Mouse (Mus musculus) testis, postnatal 10 days (tissue): ENCODE measurements at regions not wholly inside any gene's neighbourhood (a gene's known extent, or its start where the extent isn't known, plus 50 kb on each side); places are given as distances from the start of the nearest gene placed in this dataset.
A peak's percentile ranks its signal among the peaks of the same experiment; 100 is the strongest.
"Not testable (repeated sequence)": the region's sequence is repeated elsewhere in the genome, so short reads cannot be mapped to it uniquely, and the experiment has no call there.

Experiments
- DNase-seq: peaks from one replicate; pipeline ENCODE4 v3.0.0; 2021; ENCODE audit warnings: low spot score

DNA sequence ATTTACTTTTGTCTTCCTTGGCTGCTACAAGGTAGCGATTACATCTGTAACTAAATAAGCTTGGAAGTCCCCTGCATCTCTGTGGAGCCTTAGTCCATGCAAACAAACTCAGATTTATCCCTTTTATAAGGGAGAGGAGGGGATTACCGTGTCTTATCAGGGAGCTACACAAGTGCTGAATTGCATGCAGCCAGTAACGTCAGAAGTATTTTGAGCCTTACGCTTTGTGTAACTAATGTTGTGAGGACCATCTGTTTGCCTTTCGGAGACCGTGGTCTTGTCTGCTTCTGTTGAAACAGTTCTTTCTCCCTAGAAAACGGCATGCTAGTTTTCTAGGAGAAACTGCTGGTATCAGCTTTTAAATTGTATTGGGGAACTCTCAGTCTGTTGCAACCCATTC lies 58.0 kb upstream of the Dmrta1 start:
- no peak for DNase-seq

DNA sequence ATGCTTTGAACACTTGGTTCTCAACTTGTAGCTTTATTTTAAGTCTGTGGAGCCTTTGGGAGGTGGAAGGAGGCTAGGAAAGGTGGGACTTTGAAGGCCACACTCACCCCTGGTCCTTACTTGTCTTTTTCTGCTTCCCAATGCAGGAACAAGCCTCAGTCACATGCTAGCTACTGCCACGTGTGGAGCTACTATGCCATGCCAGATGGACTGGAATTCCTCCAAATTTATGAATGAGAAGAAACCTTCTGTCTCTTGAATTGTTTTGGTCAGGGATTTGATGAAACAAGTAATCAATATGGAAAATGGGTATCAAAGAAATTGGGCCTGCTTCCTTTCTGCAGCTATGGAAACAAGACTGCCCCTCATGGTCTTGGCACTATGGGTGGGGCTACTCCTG lies 74.5 kb upstream of the Dmrta1 start:
- DNase-seq = no peak

DNA sequence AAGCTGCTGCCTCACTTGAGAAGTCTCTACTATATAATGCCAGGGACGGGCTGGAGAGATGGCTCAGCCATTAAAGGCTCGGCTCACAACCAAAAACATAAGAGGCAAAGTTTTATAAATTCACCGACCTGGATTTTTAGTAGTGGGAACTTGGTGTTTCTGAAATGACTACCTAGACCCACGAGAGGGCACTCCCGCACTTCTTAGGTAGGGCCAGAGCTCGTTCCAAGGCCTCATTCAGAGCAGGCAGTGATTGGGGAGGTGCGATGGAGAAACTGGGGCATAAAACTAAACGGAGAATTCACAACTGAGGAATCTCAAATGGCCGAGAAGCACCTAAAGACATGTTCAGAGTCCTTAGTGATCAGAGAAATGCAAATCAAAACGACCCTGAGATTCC lies 103.7 kb upstream of the Dmrta1 start:
- DNase-seq = peak; percentile 74

DNA sequence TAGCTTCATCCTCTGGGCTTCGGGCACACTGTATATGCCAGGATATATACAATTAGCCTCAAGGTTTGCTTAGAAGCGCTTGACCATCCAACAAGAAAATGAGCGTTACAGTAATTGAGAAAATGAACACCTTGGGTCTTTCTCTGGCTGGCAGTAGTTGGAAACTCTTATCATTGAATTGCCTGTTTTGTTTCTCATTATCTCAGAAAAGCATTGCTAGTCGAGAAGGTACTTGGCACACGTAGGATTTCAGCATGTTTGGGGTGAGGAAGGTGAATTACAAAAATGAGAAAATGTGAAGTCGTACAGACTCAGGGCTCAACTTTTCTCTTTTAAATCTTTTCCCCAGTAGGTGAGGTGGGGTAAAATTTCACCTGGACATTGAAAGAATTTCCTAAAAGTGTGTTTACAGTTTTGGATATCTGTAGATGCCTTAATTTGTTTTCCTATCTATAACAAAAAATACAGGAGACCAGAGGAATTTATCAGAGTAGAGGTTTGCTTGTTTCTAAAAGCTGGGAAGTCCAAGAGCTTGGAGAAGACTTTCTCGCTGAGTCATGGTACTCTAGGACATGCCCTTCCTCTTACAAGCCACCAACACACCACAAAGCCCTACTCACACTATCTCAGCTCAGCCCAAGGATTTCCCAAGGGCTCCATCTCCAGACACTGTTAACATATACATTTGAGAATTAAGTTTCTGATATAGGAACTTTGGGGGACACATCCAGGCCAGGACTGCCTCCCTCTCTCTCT lies 124.3 kb upstream of the Dmrta1 start:
- DNase-seq = no peak

DNA sequence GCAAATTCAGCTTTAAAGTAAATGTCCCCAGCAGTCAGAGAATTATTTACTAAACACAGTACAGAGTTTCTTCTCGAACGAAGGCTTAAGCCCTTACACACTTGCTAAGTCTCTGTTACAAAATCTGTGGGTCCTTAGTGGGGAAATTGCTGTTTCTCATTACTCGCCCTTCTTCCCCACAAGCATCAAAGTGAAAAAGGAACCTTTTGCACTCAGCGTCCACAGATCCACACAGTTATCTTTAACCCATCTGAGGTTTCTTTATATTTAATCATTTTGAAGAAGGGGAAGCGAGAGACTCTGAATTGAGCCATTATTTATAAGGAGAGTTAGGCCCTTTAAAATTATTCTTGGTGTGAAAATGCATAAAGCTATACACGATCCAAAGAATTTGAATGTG lies 126.7 kb upstream of the Dmrta1 start:
- DNase-seq = no peak

DNA sequence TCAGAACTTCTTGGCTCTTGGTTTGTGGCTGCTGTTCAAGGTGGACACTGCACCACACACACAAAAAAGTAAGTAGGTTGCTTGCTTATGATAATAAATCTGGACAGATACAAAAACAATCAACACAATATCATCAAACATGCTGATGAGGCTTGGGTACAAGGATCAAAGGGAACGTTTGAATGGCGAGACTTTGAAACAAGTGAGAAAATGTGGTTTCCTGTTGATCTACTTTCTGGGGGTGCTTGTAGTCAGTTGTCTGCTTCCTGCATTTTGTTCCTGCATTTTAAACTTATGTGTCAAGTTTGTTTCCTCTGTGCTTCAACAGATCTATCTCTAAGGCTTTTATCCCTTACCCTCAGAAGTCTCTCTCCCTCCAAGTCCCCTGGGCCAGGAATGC lies 128.7 kb upstream of the Dmrta1 start:
- no peak for DNase-seq

DNA sequence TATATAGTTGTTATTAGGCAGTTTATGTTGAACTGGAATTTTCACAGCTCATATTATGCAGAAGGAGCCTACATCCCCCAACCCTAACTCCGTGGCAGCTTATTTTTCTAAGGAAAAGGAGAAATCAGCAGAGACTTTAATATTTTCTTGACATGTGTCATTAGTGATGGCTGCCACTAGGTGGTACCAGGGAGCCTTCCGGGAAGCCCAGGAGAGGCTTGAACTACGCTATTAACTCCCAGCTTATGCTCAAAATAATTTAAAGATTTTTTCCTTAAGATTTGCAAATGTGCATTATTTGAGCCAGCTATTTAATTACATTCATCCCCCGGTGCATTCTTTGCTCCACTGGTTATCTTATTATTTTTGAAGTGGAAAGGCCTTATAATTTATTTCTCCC lies 146.8 kb upstream of the Dmrta1 start:
- peak; percentile 76 for DNase-seq

DNA sequence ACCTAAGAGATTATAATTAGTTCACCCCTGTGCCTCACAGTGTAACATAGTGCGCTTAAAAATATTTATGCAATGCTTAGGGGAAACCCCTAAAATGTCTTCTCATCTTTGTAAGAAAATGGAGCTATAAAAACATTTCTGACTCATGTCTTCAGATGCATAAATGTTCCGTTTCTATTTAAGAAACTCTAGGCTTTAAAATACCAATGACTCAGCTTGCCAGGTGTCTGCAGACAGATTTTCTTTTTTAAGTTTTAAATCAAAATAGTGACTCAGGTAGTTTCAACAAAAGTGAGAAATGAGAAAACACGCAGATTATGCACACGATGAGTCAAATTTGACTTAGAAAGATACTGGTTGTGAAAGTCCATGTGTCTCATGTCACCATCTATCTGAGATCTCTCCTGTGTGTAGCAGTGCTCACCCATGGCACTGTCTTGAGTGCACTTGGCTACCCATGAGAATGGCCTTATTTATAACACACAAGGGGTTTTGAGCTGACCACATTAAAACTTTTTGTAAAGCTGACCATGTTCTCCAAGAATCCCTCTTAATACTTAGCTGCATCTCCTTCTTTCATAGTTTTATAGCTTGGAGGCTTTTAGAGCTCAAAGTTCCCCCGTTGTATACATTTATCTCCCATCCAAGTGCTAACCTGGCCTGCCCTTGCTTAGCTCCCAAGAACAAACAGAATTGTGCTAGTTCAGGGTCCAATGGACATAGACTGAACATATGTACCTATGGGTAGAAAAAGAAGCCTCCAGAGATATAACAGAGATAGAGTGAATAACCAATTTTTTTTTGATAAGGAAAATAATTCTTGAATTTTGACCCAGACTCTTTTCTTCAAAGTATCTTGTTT lies 149.0 kb upstream of the Dmrta1 start:
- no peak for DNase-seq

DNA sequence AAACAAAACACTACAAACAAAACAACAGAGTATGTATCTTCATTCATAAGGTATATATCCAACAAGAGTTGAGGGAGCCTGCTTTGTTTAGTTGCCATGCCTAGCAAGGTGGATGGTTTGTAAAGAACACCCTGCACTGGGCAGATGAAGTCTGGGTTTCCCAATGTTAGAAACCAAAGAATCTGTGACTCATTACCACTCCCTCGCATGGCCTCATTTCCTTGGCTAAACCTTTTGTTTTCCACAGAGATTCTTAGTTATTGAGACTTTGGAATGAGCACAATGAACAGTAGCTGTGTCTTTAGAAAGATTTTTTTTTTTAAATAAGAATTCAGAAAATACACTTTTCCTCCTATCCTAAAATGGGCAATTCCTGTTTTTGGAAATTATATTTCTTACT lies 151.3 kb upstream of the Dmrta1 start:
- DNase-seq = no peak

DNA sequence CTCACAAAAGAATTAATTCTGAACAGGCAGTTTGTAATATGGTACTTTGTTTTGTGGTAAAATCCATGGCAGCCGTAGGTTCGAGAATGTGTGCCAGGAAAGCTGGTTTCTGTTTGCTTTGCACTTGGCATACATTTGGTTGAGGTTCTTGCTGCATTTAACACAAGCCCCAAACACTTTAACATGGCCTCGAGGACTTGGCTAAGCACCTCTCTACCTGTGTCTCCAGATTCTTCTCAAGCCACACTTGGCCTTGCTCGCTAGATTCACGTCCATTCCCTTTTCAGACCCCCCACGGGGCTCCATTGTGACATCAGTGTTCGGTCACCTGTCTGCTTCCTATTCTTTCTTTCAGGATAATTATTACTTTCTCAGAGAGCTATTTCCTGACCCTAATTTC lies 151.9 kb upstream of the Dmrta1 start:
- DNase-seq = no peak

DNA sequence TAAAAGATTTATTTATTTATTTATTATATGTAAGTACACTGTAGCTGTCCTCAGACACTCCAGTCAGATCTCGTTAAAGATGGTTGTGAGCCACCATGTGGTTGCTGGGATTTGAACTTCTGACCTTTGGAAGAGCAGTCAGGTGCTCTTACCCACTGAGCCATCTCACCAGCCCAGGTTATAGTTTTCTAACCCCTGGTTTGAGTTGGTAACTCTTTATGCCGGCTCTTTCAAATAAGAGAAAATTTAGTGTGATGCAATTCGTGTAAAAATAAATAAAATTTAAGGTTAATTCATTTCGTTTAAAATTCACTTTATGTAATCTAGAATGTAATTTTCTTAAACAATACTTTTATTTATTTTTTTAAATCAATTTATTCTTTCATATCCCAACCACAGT lies 153.7 kb upstream of the Dmrta1 start:
- not testable (repeated sequence) for DNase-seq

DNA sequence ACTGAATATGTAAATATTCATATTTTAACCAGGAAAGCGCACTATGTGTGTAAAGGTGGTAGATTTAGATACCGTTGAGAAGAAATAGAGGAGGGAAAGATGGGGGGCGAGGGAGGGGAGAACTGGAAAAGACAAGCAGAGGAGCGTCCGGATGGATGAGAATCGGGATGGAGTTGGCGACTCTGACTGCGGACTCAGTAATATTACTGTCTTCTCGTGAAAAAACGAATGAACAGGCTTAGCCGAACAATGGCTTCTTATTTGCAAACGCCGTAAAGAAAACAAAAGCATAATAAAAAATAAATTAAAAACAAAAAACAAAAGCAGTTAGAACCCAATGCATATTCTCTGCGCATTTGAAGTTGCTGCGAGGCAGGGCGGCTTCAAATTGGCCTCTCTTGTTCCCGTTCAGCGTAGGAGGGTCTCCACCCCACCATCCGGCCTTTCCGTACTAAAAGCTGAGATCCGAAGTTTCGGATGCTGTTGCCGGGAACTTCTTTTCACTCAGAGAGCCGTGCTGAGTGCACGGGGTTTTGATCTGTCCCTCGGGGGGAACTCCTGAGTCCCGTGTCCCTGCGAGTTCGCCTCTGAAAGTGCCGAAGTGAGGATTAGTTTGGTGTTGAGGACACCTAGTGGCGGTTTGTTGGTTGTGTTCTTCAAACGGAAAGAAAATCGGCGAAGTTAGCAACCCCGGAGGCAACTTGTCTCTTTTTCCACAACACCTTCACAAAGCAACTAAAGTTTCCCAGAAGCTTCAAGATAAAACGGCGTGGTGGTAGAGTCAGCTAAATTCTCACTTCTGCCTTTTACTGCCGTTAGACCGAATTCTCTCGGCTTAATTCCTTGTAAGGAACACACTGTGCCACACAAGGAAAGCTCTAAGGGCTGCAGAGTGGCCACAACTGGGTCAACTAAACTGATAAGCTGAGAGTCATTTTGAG lies 154.7 kb upstream of the Dmrta1 start:
- DNase-seq = peak; percentile 54

DNA sequence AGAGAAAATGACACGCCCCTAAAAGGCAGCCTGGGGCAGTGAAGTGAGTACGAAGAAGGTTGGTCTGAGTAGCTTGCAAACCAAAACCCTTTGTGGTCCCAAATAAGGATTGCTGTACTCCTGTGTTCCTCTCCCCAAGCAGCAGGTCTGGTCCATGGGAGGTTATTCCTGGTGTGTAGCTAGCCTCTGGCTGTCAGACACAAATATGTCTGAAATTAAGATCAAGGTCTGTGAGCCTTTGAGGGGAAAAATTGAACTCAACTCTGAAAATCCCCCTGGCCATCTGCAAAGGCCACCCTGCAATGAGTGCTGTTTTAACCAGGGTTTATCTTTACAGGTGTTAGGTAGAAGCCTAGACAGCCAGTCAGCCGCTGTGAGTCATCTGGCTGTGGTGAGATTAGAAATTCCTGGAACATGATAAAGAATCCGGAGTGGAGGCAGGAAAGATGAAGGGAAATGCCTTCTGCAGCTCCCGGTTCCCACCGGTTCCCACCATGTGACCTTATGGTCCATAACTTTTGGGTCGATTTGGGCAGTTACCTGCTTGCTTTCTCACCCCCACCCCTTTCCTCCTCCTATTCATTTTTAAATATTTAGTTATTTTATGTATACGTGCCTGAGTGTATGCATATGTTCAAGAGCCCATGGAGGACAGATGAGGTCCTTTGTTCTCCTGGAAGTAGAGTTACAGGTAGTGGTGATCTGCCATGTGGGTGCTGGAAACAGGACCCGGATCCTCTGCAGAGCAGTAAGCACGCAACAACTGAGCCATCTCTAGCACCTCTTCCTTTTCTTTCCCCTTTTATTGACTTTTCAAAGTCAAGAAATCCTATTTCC lies 155.6 kb upstream of the Dmrta1 start:
- no peak for DNase-seq

DNA sequence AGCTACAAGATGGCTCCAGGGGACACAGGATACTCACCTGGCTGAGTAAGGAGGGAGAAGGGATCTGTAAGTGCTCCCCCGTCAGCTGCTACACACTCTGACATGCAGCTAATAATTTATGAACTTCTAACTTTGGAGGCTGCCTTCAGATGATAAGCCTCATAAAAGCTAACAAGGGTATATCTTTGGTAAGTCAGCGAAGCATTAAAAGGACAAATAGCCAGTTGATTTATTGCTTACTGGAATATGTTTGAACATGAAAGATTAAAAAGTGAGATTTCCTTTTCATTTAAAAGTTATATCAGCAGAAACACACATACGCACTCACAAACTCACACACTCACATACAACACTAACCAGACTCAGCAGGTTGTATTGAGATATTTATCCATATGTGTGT lies 161.2 kb upstream of the Dmrta1 start:
- DNase-seq = no peak

DNA sequence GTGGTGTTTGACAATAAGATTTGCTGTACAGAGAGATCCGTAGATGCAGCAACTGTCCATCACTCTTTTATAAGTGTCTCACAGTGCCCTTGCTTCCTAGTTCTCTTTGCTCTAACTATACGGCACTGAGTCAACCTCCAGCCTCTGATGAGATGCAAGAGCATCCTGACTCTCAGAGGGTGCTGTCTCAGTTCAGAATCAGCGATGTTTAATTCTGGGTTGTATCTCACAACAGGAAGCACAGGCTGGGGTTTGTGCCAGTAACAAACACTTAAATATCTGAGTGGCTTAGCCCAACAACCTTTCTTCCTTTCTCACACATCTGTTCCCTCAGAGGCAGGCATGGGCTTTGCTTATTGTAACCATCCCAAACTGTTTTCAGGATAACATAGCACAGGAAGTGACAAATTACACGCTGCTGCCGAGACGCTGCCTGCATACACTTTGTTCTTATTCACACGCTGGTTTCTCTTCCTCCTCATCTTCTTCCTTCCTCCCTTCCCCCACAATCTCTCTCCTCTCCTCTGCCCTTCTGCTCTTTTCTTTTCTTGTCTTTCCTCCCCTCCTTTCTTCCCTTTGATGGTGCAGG lies 163.3 kb upstream of the Dmrta1 start:
- no peak for DNase-seq

DNA sequence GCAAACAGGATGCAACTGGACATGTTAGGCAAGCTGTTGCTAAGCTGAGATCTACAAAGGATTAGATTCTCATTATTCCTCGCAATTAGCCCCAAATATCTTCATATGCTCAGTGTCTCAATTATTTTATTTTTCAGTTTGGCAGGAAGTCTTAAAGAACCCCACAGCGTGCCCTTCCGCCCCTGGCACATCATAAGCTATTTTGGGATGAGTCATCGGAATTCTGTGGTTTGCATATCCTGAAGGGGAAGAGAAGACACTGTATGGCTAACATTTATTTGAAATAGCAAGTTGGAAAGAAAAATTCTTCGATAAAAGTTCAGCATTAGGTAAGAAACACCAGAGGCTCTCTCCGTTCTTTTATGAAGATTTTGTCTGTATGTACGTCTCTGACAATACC lies 164.3 kb upstream of the Dmrta1 start:
- DNase-seq = no peak

DNA sequence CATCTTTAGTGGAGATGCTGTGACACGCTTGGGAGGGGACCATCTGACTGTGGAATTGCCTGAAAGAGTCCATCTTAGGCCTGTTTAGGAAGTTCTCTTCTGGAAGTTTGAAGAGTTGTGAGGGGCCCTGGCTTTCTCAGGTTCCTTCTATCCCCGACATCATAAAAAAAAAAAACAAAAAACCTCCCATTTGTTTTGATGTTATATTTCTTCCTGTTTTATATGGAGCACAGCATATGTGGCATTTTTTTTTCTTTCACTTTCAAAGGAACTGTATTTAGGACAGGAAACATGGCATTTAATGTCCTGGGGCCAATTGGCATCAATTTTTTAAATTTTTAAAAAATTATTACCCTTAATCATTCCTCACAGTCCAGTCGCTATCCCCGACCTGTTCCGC lies 168.6 kb upstream of the Dmrta1 start:
- DNase-seq = no peak

DNA sequence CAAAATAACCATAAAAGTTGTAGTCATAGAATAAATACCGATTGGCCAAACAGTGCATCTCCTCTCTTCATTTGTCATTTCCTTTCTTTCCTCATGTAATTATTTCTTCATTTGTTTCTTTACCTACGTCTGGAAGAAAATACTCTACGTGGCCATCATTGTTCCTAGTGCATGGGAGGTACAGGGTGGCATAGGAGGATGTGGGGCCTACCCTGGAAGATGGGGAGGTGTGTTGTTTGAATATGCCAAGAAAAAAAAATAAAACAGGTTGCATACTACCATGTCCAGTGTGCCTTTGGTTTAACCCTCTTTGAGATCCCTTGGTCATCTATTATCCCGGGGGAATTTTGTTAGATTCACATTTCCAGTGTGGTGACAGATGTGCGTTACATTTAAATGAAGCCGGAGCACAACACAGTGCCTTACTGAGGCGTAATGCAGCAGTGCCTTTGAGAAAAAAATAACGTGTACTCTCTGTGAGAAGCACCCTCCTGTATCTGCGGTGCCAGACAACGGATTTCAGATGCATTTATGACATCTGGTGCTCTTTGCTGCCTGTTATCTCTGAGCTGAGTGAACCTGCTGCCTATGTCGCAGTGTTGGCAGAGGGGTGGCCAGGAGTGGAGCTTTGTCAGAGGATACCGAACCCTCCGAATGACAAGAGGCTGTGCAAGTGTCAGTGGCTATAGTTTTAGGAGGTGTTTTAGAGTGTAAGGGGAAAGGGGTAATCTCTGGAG lies 169.4 kb upstream of the Dmrta1 start:
- no peak for DNase-seq

DNA sequence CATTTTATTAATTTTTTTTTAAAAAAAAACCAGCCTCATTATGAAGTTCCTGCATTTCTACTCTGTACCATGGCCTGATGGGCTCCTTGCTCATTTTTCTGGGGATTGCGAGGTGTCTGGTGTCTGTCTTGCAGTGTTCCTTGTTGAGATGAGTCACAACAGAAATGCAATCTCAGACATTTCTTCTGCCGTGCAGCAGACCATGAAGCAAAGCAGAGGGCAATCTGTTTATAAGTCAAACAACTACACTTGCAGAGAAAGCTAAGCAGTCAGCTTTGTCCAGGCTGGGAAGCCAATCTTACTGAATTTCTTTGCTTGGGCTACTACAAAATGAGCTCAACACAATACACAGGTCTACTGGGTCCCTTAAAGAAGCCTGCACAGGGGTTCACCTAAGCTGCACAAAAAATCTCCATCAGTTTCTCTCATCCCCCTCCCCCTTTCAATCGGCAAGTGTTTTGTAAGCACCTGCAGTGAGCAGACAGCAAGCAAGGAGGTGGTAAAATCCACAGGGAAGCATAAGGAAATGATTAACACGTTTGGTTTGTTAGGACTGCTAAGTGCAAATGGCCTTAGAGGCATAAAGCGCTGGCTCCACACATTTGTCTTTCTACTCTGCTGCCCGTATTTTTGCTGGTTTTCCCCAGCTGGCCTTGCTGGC lies 171.0 kb upstream of the Dmrta1 start:
- DNase-seq = no peak

DNA sequence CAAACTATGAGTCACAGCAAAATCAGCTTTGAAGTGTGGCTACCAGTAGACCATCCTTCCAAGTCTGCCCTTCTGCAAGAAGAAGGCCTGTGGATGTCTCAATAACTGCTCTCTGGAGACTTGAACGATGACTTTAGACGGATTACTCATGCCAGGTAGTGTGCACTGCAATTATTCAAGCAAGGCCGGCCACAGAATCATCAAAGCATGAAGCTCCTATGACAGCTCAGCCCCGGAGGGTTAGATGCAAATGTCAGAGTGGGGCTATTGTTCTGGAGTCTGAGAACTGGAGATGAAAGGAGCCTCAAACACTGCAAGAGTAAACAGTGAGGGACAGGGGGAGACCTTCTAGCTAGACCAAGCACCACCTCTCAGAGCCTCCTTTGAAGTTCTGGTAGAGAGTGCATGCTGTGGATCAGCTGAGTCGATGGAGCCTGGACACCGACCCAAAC lies 173.8 kb upstream of the Dmrta1 start:
- DNase-seq = no peak
